Mouse (Mus musculus) lung, postnatal 10 days (tissue): Measurements from ENCODE around the gene Slc25a29.
A peak's percentile ranks its signal among the peaks of the same experiment; 100 is the strongest.
"Not testable (repeated sequence)": the region's sequence is repeated elsewhere in the genome, so short reads cannot be mapped to it uniquely, and the experiment has no call there.

Experiments used
- DNase-seq: peaks from one replicate; pipeline ENCODE4 v3.0.0; 2021

The Slc25a29 gene

DNA sequence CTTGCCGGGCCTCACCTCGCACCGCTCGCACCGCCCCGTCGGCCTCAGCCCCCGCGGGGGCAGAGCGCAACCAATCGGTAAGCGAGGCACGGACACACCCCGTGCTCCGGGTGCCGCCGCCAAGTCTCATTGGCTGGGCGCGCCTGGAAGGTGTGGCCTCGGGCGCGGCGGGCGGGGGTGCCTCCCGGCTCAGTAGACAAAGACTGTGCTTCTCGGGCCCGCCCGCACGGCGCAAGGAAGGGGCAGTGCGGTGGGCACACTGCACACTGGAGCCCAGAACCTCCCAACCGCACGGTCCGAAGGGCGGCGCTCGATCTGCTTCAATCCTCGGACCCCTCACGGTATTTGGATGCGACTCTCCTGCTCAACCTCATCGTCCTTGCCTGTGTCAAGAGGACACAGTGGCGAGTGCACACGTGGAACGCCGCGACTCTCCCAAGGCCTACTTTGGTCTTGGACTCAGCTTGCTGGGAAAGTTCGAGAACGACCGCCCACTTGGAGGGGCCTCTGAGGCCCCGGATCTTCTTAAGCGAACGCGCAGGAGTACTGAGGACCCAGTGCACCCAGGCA lies at the start of gene Slc25a29, which contains the start of gene Slc25a47:
Gene Slc25a29, minus strand, starts transcription at position 44 of the 570 bp plus-strand sequence.
Gene Slc25a47, plus strand, starts transcription at position 207 of the 570 bp plus-strand sequence.
- peak; percentile 98 for DNase-seq

DNA sequence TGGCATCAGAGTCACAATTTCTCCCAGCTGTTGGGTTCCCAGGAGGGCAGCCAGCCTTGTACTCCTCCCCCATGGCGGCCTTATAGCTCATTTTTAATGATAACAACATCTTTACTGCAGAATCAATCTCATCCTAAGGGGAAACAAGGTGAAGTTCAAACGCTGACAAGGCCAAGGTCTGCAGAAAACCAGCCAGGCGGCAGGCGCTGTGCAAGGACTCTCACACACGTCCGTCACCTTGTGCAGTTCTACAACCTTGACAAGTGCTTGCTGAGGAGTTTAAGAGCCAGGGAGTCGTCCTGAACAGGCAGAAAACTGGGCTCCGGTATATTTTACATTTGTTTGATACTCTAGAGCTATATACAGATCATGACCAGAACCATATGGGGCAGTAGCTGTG lies 47.1 kb upstream of the Slc25a29 start:
- DNase-seq, result no peak

DNA sequence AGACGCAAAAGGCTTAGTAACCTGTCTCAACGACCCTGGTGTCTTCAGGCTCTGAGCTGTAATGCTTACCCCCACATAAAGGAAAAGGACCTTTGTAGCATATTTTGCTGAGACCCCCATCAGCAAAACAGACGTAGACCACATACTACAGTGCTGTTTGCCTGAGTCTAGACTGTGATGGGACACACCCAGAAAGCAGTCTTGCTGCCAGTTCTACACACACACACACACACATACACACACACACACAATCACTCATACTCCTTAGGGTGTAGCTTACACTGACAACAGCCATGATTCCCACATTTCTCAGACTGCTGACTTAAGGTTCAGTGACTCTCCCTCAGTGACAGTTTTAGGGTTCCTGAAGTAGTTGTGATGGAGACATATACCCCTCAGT lies 45.5 kb upstream of the Slc25a29 start:
- DNase-seq, result no peak

DNA sequence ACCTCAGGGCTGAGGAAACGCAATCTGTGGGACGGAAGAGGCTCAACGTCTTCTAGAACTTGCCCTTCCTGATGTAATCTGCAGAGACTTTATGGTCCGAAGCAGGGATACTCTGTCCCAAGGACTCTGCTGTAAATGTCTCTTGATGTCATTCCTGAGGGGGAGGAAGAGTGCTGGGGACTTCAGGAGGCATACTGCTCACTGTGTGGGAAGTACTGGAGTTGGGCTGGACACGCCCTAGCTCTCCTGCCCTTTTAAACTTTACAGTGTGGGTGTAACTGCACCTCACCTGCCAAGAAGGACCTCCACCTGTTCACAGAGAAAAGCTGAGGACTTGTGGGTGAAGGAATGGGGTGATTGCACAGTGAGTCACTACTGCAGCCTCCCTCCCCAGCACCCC lies 44.9 kb upstream of the Slc25a29 start:
- no peak for DNase-seq

DNA sequence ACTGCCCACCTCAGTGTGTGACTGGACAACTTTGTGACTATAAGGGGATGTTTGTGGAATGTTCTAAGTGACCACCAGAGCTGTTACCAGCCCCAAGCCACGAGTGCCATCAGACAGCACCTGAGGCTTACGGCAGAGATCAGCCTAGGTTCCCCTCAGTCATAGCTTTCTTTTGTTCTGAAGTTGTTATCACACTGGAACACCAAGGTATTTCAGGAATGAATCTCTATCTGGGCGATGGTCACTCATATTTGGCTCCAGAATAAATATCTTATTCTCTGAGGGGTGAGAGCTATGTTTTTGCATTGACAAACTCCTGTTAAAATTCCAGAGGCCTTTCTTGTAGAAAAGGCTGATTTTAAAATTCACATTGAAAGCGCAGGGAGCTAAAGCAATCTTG lies 43.5 kb upstream of the Slc25a29 start:
- no peak for DNase-seq

DNA sequence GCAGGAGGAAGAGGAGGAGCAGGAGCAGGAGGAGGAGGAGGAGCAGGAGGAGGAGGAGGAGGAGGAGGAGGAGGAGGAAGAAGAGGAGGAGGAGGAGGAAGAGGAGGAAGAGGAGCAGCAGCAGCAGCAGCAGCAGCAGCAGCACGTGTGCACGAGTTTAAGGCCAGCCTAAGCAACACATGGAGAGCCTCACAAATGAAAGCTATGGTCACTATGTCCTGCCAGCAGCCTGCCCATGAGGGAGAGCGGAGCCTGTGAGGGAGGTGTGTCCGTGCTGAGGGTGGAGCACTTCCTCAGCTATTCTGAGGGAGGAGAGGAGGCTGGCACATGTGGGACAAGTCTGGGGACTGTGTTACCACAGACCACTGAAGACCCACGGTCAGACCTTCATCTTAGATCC lies 37.4 kb upstream of the Slc25a29 start:
- DNase-seq, result no peak

DNA sequence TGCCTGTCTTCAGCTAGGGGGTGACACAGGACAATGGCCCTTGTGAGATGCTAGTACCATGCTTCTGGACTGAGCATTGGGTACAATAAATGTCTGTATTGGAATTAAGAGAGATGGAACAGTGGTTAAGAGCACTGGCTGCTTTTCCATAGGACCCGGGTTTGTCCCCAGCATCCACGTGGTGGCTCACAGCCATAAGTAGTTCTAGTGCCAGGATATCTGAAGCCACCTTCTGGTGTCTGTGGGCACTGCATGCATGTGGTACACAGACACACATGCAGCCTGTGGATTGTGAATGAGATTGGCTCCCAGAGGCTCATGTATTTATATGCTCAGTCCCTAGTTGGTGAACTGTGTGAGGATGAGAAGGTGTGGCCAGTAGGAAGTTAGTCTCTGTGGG lies 33.9 kb upstream of the Slc25a29 start:
- no peak for DNase-seq

DNA sequence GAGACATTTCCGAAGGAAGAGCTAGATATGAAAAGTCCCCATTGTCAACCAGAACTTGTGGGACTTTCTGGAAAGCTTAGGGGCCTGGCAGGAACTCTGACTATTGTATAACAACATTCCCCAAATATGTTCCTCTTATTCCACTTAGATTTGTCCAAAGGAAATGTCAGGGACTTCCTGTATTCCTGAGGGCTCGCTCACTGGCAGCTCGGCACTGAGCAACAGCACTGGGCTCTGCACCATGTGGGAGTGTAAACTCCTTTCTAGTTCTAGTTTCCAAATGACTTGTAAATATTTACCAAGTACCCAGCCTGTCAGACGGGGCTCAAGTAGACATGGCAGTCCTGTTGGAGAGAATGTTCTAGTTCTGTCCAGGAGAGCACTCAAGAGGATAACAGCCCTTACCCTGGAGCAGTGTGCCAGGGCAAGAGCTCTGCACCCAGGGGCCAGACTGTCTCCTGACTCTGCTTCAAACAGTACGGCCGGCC lies 29.4 kb upstream of the Slc25a29 start:
- DNase-seq, result peak; percentile 54

DNA sequence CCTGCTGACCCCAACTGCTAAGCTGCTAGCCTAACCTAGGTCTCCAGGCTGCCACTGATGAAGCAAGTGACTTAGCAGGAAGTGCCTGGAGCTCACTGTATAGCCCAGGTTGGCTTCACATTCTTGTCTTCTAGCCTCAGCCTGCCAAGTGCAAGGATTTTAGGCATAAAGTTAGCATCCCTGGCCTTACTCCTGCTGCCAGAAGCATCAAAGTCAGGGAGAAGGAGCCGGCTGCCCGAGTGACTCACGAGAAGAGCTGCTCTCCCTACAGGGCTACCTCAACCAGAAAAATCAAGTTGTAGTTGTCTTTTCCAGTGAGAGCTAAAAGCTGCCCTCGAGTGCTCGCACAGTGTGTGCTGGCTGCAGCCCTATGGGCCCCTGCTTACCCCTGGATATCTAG lies 22.8 kb upstream of the Slc25a29 start:
- DNase-seq, result no peak

DNA sequence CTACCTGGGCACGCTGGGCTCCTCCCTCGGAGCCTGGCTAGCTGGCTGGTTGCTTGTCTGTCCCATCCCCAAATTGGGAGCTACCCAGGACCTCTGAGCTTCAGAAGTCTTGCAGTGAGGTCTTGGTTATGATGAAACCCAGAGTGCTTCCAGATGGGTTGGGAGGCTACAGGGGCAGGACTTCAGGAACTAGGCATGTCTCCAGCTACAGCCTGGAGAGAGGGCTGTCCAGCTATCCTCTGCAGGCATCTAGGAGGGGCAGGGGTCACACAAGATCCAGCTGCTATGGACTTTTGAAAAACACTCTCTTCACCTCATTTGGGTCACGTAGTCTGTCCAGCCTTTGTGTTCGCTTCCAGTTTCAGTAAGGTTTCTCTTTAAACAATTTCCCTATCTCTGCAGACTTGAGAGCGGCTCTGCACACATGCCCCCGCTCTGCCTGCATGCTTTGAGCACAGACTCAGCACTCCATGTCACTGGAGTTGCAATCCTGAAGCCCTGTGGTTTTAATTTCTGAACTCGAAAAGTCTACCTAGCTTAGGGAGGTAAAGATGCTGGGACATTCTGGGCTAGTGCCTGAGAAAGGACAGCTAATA lies 22.0 kb upstream of the Slc25a29 start:
- peak; percentile 73 for DNase-seq

DNA sequence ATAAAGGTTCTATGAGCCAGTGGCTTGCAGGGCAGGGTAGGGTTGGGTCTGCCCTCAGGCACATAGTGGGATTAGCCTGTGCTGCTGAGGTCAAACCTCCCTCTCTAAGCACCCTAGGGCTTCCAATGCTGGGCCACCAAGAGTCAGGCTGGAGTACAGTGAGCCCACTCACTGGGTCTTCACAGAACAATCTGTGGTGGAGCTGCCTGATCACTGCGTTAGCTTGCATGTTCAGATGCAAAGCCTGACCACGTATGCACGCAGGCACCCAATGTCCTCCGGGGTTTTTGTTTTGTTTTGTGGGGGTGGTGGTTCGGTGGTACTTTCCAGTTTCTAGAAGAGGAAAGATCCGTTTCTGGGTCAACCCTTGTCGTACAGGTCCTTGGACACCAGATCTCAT lies 21.4 kb upstream of the Slc25a29 start:
- DNase-seq, result no peak

DNA sequence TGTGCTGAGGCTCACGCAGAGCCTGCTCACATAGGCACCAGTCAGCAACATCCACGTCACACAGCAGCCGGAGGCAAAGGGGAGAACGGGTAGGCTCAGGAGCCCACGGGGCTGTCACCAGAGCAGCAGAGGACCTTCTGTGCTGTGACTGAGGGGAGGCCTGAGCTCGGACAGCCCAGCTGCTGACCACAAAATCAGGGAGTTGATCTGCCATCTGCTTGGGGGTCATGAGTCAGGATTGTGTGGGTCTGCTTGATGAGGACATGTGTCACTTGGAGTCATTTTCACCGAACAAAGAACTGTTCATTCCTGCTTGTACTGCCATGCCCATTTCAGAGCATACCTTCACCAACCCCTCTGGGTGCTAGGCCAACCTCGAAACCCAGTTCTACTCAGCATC lies 20.5 kb upstream of the Slc25a29 start:
- no peak for DNase-seq

DNA sequence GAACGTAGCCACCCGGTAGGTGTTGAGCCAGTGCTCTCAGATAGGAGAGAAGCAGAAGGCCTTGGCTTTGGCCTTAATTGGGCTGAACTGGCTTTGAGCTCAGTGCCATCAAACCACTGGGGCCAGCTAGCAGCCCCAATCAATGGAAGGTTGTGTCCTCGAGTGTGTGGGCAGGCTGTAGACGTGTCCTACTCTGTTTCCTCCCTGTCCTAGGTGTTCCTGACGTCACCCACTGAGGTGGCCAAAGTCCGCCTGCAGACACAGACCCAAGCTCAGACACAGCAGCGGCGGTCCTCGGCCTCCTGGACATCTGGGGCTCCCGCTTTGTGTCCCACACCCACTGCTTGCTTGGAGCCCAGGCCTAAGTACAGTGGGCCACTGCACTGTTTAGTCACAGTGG lies 19.4 kb upstream of the Slc25a29 start:
- no peak for DNase-seq

DNA sequence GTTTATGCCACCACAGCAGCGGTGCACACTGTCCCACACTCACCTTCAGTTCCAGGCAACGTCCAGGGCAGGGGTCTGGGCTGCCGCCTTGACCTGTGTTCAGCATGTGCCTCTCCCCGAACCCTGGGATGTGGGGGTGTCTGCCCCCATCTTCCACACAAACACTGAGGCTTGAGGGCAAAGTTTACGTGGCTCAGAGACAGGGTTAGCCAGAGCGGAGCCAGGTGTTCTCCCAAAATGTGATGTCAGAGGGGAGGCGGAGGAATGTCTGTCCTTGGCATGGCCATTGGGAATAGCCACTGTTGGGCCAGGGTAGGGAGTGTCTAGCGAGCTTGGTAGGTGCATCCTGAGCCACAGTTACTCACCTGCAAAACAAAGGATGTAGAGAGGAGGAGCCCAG lies 17.1 kb upstream of the Slc25a29 start:
- no peak for DNase-seq

DNA sequence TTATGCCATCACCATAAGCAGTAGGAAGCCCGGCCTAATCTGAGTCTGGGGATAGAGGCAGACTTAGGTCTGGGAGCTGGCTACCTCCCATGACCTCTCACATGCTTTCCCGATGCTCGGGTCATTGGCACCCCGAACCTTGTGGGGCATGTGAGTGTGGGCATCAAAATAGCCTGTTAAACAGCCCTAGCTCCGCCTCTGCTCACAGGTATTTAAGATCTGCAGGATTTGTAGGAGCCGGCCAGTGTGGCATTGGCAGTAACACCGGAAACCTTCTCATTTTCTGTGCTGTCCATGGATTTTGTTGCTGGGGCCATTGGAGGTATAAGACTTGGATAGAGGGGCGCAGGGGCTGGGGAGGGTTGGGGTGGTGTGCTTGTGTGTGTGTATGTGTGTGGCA lies 15.2 kb upstream of the Slc25a29 start:
- DNase-seq, result no peak

DNA sequence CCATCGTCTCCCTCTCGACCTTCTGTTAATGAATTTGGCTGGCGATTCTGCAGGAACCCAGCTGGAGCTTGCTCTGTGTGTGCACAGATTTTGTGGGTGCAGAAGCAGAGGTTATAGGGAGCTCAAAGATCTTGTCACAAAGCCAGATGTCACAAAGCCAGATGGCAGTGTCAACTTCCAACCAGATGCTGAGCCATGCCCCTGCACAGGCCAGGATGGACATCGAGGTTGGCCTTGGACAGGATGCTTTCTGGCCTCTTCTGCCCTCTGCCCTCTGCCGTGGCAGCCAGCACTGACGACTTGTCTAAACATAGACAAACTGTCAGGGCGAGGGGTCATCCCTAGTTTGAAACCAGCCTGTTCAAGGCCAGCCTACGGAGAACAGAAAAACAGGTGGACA lies 14.4 kb upstream of the Slc25a29 start:
- peak; percentile 74 for DNase-seq

DNA sequence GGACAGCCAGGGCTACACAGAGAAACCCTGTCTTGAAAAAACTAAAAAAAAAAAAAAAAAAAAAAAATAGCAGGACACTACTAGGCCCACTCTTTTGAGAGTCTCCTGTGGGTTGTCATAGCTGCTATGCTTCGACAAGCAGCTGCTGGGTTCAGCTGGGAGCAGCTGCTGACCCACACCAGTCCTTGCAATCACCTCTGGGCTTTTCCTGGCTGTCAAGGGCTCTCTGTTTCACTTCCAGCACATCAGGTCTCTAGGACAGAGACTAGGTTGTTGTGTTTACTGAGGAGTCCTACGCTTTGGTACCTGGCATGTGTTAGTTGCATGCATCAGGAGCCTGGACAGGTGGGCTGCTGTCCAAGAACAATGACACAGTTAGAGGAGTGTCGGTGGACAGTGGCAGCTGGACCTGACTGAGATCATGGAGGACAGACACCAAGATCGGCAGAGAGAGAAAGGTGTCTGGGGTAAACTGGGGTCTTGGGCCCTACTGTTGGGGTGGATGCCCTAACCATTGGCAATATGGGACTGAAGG lies 13.9 kb upstream of the Slc25a29 start:
- DNase-seq, result peak; percentile 27

DNA sequence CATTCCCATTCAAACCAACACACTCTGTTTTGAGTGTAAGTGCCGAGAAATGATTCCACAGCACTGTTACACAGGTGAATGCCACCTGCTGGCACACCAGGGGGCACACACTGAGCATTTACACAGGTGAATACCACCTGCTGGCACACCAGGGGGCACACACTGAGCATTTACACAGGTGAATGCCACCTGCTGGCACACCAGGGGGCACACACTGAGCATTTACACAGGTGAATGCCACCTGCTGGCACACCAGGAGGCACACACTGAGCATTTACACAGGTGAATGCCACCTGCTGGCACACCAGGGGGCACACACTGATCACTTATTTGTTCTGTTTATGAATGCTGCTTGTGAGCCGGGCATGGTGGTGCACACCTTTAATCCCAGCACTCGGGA lies 12.3 kb upstream of the Slc25a29 start:
- DNase-seq, result not testable (repeated sequence)

DNA sequence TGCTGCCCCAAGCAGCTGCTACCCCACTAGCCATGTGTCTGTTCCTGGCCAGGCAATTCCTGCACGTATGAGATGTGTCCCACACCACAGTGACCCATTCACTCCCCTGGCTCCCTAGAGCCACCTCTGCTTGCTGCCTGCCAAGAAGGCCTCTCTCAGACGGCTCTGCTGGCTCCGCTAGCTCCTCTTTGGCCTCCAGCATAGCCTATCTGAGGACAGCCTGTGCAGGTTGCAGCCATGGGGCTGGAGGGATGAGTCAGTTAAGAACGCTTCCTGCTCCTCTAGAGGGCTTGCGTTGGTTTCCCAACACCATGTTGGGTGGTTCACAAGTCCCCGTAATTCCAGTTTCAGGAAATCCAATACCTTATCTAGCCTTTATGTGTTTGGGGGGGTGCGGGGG lies 7.0 kb upstream of the Slc25a29 start:
- DNase-seq, result no peak

DNA sequence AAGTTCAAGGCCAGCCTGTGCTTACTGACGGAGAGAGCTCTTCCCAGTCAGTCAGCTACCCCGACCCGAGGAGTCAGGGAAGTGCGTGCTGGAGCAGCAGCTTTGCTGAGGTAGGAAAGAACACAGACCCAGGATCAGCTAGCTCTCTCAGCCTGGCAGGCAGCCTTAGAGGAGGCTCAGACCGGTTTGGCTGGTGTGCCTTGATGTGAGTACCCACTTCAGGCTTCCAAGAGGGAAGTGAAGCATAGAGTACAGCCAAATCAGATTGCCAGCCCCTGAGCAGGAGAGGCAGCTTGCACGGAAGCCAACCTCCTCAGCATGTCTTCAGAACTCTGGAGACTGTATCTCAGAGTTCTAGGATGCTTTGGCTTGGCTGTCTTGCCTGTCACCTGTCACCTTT lies 5.5 kb upstream of the Slc25a29 start:
- DNase-seq, result peak; percentile 82

DNA sequence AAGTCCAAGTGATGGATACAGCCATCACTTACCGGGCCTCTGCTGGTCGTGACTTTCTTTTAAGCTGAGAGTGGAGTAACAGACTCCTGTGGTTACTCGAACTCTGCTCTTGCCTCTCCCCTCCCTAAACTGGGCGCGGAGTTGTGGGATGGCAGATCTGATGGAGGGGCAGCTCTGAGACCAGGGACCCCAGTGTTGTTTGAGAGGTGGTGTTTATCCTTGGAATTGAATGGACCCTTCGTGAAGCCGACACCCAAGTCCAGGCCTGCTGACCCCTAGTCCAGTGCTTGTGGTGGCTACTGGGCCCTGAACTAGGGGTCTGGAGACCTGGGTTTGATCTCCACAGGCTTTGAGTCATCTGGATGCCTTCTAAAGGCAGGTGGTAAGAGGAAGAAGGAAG lies 1.0 kb upstream of the Slc25a29 start:
- no peak for DNase-seq

DNA sequence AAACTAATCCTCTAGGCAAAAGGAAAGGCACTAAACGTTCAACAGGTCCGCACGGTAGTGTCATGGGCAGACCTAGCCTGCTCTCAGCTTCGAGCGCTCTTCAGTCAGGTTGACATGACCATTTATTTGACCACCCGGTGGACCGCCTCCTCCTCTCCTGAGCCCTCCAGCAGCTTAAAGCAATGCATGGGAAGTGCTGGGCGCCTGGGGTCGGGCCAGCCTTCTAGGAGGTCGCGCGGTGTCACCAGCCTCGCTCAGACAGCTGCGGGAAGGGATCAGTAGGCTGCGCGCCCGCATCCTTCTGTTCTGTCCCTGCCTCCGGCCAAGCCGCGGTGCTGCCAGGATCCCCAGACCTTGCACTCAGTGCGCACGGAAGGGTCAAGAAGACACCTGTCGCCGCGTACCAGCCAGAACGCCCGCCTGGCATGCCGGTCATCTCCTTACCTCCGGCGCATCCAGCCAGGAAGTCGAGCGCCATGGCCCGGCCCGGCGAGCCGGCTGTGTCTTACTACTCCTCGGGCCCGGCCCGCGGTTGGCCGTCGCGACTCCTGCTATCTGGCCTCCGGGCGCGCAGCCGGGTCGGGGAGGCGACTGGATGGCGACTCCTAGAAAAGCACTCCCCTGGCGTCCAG lies 359 bp downstream of the Slc25a29 start:
- no peak for DNase-seq

DNA sequence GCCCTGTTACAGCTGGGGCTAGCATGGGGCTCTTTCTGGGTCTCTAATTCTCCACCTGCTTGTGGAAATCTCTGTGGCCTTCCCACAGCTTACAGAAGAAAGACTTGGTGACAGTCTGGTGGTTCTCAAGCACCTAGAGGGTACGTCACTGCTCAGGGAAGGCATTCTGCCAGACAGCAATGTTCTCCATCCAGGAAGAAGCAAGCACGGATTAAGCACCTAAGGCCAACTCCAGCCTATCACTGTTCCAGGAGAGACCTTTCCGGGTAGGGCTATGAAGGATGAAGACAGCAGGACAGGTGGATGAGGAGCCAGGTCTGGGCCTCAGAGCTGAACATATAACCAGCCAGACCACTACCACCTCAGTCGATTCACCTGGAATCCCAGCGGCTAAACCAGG lies 897 bp downstream of the Slc25a29 start:
- DNase-seq, result no peak

DNA sequence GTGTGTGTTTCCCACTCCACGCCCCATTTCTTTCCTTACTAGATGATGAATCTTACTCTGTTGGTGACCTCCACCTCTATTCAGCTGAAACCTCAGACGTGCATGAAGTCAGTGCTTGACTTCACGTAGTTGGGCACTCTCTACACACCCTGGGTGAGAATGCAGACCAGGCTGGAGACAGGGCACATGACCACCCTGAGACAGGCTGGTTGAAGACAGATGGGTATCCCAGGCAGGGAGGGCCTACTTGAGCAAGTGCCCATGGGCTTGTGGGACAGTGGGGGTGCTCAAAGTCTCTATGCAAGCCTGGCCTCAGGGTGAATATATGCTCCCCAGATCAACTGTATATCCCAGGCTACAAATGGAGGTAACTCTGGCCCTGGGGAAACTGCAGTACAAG lies 1.3 kb downstream of the Slc25a29 start:
- DNase-seq, result no peak
